Mouse (Mus musculus) embryonic fibroblast, embryonic 13.5 days (primary cell): Measurements from ENCODE around the gene Tnnt3.

Experiments
- CTCF ChIP-seq: IDR thresholded peaks from 2 replicates; pipeline ENCODE4 v1.5.1; 2011; ENCODE audit warnings: mild to moderate bottlenecking, control low read depth, low read length, moderate library complexity, borderline replicate concordance; ENCODE audit not compliant: insufficient read depth
- POLR2A ChIP-seq: IDR thresholded peaks from 2 replicates; pipeline ENCODE4 v1.6.1; 2011; ENCODE audit warnings: low read depth, mild to moderate bottlenecking, control low read depth, low read length, moderate library complexity

GRCm38 (mm10) chr7:142476271-142476670 is 22.4 kb upstream of the Tnnt3 start:
- no peak for TF ChIP-seq POLR2A
- TF ChIP-seq CTCF, result no peak
